Mouse (Mus musculus) brain, embryonic 14.5 days (tissue): ENCODE results near the gene Cyp4f15.

Experiments
- CTCF ChIP-seq: fragments of 200-500 bp; IDR thresholded peaks from 2 replicates; pipeline ENCODE4 v1.5.1; 2012; ENCODE audit warnings: inconsistent platforms, mild to moderate bottlenecking, moderate library complexity, borderline replicate concordance; ENCODE audit not compliant: insufficient read depth, insufficient read length; ENCODE audit errors: extremely low read depth
- POLR2A ChIP-seq: fragments of 200-500 bp; IDR thresholded peaks from 2 replicates; pipeline ENCODE4 v1.6.1; 2012; ENCODE audit warnings: mild to moderate bottlenecking, inconsistent platforms, borderline replicate concordance; ENCODE audit not compliant: poor library complexity, insufficient read depth, insufficient read length, severe bottlenecking; ENCODE audit errors: extremely low read depth

DNA sequence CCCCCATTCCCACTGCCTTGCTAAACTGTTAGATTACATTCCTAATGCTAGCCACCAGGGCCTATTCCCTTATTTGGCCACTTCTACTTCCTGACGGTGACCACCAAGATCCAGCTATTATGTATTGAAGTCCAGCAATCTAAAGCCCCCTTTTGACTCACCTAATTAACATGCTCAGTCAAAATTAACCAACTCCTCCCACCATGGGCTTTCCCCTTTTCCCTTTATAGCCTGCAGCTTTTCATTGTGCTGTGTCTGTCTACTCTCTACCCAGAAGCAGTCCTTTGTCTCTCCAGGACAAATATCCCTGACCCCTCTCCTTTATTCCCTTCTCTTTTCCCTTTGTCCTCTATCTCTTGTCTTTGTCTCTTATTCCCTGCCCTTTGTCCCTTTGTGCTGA lies 55.6 kb downstream of the Cyp4f15 start:
- TF ChIP-seq CTCF (no peak), POLR2A (no peak)
